Comparison of ENCODE assay signal across 8 mouse cellular contexts in genomic region chr3:14887134-14887666, GRCm38 (mm10). TPM values are rescaled to one million over a fixed set of nuclear protein-coding genes. Genes with fewer than 3 reads are reported as not detected.
A peak's percentile ranks its signal among the peaks of the same experiment; 100 is the strongest.
DNase-seq lines count a peak whose midpoint lies in the region; ATAC-seq lines count a peak whose summit lies in the region.

No protein-coding gene starts in this region.

- H3K27me3 ChIP-seq in heart, embryonic 13.5 days (replicated peaks): no peaks in the 10 kb centered on the region
- 0 out of 2 replicates have a peak, but pooled peaks cover 4% of the 10 kb centered on the region for H3K27me3 ChIP-seq in forebrain, embryonic 14.5 days (replicated peaks; ENCODE audit: control insufficient read depth, insufficient read depth, low read length)
- no peaks in the 10 kb centered on the region for H3K27me3 ChIP-seq in liver, embryonic 16.5 days (ENCODE audit: control insufficient read depth, insufficient read depth, low read depth, low read length)

- H3K4me1 ChIP-seq in heart, embryonic 13.5 days: peaks cover 19% of the 10 kb centered on the region
- H3K4me1 ChIP-seq in forebrain, embryonic 14.5 days (ENCODE audit: control insufficient read depth, insufficient read depth, low read length): no peaks in the 10 kb centered on the region
- peaks cover 21% of the 10 kb centered on the region for H3K4me1 ChIP-seq in liver, embryonic 16.5 days (ENCODE audit: control insufficient read depth, low read depth, low read length)

- peak overlapping the region; percentile 74 for H3K4me2 ChIP-seq in heart, embryonic 13.5 days
- H3K4me2 ChIP-seq in forebrain, embryonic 14.5 days (ENCODE audit: low read length): peak overlapping the region; percentile 87
- H3K4me2 ChIP-seq in liver, embryonic 16.5 days (ENCODE audit: low read depth, low read length): peak overlapping the region; percentile 70

- WGBS in heart, embryonic 13.5 days: 25% methylated on average over 11 of the region's 11 CpGs
- WGBS in forebrain, embryonic 14.5 days: 32% methylated on average over 11 of the region's 11 CpGs
- WGBS in liver, embryonic 16.5 days (ENCODE audit: insufficient replicate concordance): 12% methylated on average over 11 of the region's 11 CpGs

- intact Hi-C loops in heart, postnatal 36 days (cut with DNase I): loop anchor here (10.0 kb wide), 1 partner anchor 138 kb away; no protein-coding TSS in a partner anchor

- no peak for ATAC-seq in heart, embryonic 13.5 days (ENCODE audit: extremely low read depth, insufficient number of reproducible peaks, low FRiP score, low TSS enrichment)
- no peak for ATAC-seq in forebrain, embryonic 14.5 days
- ATAC-seq in liver, embryonic 16.5 days (ENCODE audit: low read depth): no peak

- peak overlapping the region; percentile 76 for H3K27ac ChIP-seq in heart, embryonic 13.5 days (replicated peaks)
- H3K27ac ChIP-seq in forebrain, embryonic 14.5 days (ENCODE audit: low read depth, low read length): no peak overlapping the region
- peak overlapping the region; percentile 99 for H3K27ac ChIP-seq in liver, embryonic 16.5 days (ENCODE audit: low read length)

- peak overlapping the region; percentile 91 for H3K9ac ChIP-seq in heart, embryonic 13.5 days
- peak overlapping the region; percentile 79; the same call in 1 of the 2 replicates for H3K9ac ChIP-seq in forebrain, embryonic 14.5 days (ENCODE audit: low read length)
- H3K9ac ChIP-seq in liver, embryonic 16.5 days (ENCODE audit: low read depth, low read length): peak overlapping the region; percentile 99

- DNase-seq in heart, postnatal 36 days: no peak
- peak; percentile 8 to 33 for DNase-seq in CD8-positive naive resting alpha-beta T cell, adult 2 months (ENCODE audit: low read depth in 2 of 2, low spot score in 2 of 2)
- DNase-seq in forebrain, embryonic 14.5 days (ENCODE audit: low spot score): no peak
- DNase-seq in right cerebral cortex, postnatal 4 days: no peak
- DNase-seq in urinary bladder, postnatal 14 days (ENCODE audit: low spot score): no peak
- DNase-seq in kidney, adult 9 months: no peak

- H3K9me3 ChIP-seq in heart, embryonic 13.5 days: no peaks in the 10 kb centered on the region
- no peaks in the 10 kb centered on the region for H3K9me3 ChIP-seq in forebrain, embryonic 14.5 days (replicated peaks; ENCODE audit: control insufficient read depth, low read length)
- no peaks in the 10 kb centered on the region for H3K9me3 ChIP-seq in liver, embryonic 16.5 days (replicated peaks; ENCODE audit: control insufficient read depth, low read length)

- peak overlapping the region; percentile 83 for H3K4me3 ChIP-seq in heart, embryonic 13.5 days
- peak overlapping the region; percentile 74 for H3K4me3 ChIP-seq in forebrain, embryonic 14.5 days (ENCODE audit: low read depth, low read length)
- H3K4me3 ChIP-seq in liver, embryonic 16.5 days (ENCODE audit: low read depth, low read length): peak overlapping the region; percentile 95

- no peaks in the 10 kb centered on the region for H3K36me3 ChIP-seq in heart, embryonic 13.5 days
- H3K36me3 ChIP-seq in forebrain, embryonic 14.5 days (ENCODE audit: control insufficient read depth, insufficient read depth, low read length): no peaks in the 10 kb centered on the region
- H3K36me3 ChIP-seq in liver, embryonic 16.5 days (ENCODE audit: control insufficient read depth, insufficient read depth): peaks cover 36% of the 10 kb centered on the region

RNA-seq across cellular contexts. Expression of gene Car2, which starts 1.1 kb away (rescaled TPM):
- polyA plus RNA-seq in heart, embryonic 13.5 days (2015; fragmentation: Nextera tagmentation; extraction: Ambion mirVana): 130 and 134 TPM in 2 replicates
- 1 to 10 TPM; 6.3 to 6.7 TPM for total RNA-seq in heart, postnatal 36 days (2021)
- polyA plus RNA-seq in forebrain, embryonic 14.5 days (2014; fragmentation: Nextera tagmentation; extraction: Ambion mirVana): 22.1 and 25.5 TPM in 2 replicates
- 2,019 and 2,429 TPM in 2 replicates for polyA plus RNA-seq in liver, embryonic 16.5 days (2015; fragmentation: Nextera tagmentation; extraction: Ambion mirVana)

RNA-seq across cellular contexts. Expression of gene Car3, which starts 23.9 kb away (rescaled TPM):
- 6.8 and 7.5 TPM in 2 replicates for polyA plus RNA-seq in heart, embryonic 13.5 days (2015; fragmentation: Nextera tagmentation; extraction: Ambion mirVana)
- total RNA-seq in heart, postnatal 36 days (2021): 10 to 100 TPM in 1 of 2 experiments, 1 to 10 TPM in 1; 9.3 to 52.3 TPM
- 1.1 and 1.5 TPM in 2 replicates for polyA plus RNA-seq in forebrain, embryonic 14.5 days (2014; fragmentation: Nextera tagmentation; extraction: Ambion mirVana)
- polyA plus RNA-seq in liver, embryonic 16.5 days (2015; fragmentation: Nextera tagmentation; extraction: Ambion mirVana): 138 and 165 TPM in 2 replicates

Comparison
In these comparisons a context has a peak if more than half of its experiments do, and no peak if none do; other contexts are left out.
1. DNase-seq: peak in CD8-positive naive resting alpha-beta T cell, adult 2 months (2 of 2); none in heart, postnatal 36 days (0 of 2), forebrain, embryonic 14.5 days (single experiment), right cerebral cortex, postnatal 4 days (single experiment), urinary bladder, postnatal 14 days (single experiment) and kidney, adult 9 months (single experiment).
2. RNA of gene Car2, which starts 1.1 kb away (polyA plus RNA-seq): 2,019 to 2,429 TPM in liver, embryonic 16.5 days; 130 to 134 TPM in heart, embryonic 13.5 days and 22.1 to 25.5 TPM in forebrain, embryonic 14.5 days; every median in the first group is over 10 times any median in the second.
3. RNA of gene Car3, which starts 23.9 kb away (polyA plus RNA-seq): 138 to 165 TPM in liver, embryonic 16.5 days; 6.8 to 7.5 TPM in heart, embryonic 13.5 days and 1.1 to 1.5 TPM in forebrain, embryonic 14.5 days; every median in the first group is over 10 times any median in the second.
4. Peak in every context shown above with its lines, with median percentiles within 50 percentile points of each other: H3K4me2 ChIP-seq, H3K4me3 ChIP-seq and H3K9ac ChIP-seq.